Mouse (Mus musculus): ENCODE results near the gene Gm37240.

DNA sequence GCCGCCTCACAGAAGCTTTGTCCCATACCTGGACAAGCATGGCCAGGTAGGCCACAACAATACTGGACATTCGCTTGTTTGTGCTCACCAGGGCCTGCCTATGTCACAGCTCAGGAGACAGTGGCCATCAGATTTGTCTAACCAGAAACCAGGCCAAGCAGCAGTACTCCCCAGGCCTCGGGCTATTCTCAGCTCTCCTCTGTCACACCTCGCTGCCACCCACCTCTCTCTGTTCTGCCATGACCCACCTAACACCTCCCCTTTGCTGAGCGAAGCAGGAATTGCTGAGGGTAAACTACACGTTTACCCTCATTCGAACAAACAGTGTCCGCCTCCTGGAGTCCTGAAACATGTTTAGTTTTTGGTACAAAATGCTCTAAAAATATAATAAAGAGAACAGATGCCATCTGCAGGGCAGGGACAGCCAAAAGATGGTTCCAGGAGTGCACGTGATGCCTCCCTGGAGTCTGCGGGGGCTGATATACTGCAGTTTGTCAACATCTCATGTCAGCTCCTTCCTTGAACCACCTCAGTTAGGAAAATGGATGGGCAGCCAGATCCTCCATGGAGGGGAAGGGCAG, 222.6 kb downstream of the Gm37240 start:
- TF ChIP-seq POLR2A (IDR thresholded peaks at IDR 0.05; ENCODE audit: borderline replicate concordance, control insufficient read depth, low read depth, low read length) = no peak
- no peak for TF ChIP-seq CTCF (IDR thresholded peaks at IDR 0.05; ENCODE audit: control insufficient read depth, insufficient read depth, low read length)
